Mouse (Mus musculus): ENCODE measurements around the gene Hectd4. TPM values are rescaled to one million over a fixed set of nuclear protein-coding genes. Genes with fewer than 3 reads are reported as not detected.

The Hectd4 gene
- polyA plus RNA-seq, 1 experiment, result 11.7 TPM

DNA sequence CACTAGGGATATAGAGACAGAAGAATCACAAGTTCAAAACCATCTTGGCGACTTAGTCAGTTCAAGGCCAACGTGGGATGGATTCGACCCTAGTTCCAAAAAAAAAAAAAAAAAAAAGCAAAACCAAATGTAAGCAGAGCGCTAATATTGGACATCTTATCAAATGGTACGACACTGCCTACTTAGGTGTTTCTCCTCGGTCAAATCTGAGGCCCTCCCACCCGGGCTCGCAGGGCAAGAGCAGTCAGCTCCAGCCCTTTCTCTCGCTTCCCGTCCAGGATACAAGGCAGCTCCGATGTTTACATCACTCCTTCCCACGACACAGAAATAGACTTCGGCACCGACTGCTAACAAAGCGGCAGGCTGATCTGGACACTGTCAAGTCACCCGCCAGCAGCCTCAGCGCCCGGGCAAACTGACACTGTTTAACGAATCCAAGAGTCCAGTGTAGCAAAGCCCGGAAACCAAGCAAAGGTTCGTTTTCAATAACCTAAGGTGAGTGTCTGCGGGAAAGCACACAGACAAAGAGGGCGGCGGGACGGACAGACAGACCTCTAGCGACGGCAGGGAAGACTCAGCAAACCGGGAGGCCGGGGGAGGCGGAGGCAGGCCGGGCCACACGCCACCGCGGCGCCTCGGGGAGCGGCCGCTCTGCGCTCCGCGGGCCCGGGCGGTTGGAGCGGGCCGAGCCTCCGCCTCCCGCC, 164.9 kb downstream of the Hectd4 start:
- peaks cover 31% of the 10 kb centered on the region for H3K4me1 ChIP-seq (ENCODE audit: control insufficient read depth, insufficient read depth, low read length)
- H3K4me3 ChIP-seq (ENCODE audit: insufficient read depth, low read length), result peak overlapping the region; percentile 70

DNA sequence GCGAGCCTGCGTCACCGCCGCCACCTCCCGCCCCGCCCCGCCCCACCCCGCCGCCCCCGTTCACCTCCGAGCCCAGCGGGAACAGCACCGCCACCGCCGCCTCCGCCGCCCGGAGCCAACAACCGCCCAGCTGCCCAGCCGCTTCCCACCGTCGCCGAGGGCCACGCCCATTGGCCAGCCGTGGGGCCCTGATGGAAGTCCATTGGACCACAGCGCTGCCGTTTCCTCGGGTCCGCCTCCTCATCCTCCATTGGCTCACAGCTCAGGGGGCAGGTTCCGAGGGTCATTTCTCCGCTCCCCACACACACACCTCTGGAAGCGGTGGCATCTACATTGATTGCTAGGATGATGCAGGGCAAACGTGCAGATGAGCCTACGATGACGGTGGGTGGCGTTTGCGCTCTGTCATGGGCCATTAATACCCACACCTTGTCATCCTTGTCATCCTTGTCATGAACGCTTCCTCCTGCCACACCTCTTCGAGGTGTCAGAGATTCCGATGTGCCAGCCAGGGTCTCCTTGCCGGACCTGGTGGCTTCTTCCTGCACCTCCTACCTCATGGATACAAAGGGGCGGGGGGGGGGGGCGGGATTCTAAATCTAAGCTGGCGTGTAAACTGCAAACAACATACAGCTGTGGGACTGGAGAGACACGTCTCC, 165.6 kb downstream of the Hectd4 start, which contains the start of gene Trafd1:
Gene Trafd1 (minus strand): TSS at position 172 of the 659 bp plus-strand sequence.
- TF ChIP-seq POLR2A (IDR thresholded peaks at IDR 0.05; ENCODE audit: borderline replicate concordance, low read depth, low read length) (no peak), CTCF (IDR thresholded peaks at IDR 0.05; ENCODE audit: low read depth, low read length) (no peak)
- Histone ChIP-seq H3K4me3 (ENCODE audit: insufficient read depth, low read length) (peak within 1 kb of the TSS; percentile 70), H3K27ac (ENCODE audit: insufficient read depth, low read depth, low read length) (peak within 1 kb of the TSS; percentile 76), H3K4me1 (ENCODE audit: control insufficient read depth, insufficient read depth, low read length) (peaks cover 31% of the 10 kb centered on the region)

More for the DNA sequence above, 164.9 kb downstream of the Hectd4 start:
- H3K27ac ChIP-seq (ENCODE audit: insufficient read depth, low read depth, low read length), result peak overlapping the region; percentile 67
- TF ChIP-seq CTCF (IDR thresholded peaks at IDR 0.05; ENCODE audit: low read depth, low read length) (no peak), POLR2A (IDR thresholded peaks at IDR 0.05; ENCODE audit: borderline replicate concordance, low read depth, low read length) (no peak)

DNA sequence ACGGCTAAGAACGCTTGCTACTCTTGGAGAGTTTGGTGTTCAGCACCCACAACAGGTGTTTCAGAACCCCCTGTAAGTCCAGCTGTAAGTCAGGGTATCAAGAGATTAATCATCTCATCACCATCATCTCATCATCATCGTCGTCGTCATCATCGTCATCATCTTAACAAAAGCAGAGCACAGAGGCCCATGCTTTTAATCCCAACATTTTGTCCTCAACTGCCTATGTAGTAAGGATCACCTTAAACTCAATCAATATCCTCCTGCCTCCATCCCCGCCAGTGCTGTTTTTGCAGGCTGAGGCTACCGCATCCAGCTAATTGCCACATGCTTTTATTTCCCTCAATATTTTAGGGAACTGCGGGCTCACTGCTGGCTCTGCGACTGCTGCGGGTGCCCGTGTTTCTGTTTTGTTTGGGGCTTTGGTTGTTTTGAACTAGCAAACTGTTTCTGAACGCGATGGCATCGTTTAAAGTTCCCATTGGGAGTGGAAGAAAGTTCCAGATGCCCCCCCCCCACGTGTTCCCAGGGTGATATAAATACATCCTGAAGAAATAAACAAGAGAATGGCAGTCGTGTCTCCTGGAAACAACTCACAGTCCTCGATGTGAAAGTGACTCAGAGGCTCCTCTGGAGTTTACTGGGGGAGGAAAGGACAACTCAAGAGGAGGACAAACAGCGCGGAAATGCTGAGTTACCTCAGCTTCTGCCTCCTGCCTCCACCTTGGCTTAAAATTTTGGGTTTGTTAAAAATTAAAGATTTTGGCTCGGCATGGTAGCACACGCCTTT, 166.3 kb downstream of the Hectd4 start:
- TF ChIP-seq CTCF (IDR thresholded peaks at IDR 0.05; ENCODE audit: low read depth, low read length), result no peak
- no peak for TF ChIP-seq POLR2A (IDR thresholded peaks at IDR 0.05; ENCODE audit: borderline replicate concordance, low read depth, low read length)
- peaks cover 31% of the 10 kb centered on the region for H3K4me1 ChIP-seq (ENCODE audit: control insufficient read depth, insufficient read depth, low read length)
- H3K27ac ChIP-seq (ENCODE audit: insufficient read depth, low read depth, low read length), result peak overlapping the region; percentile 76
- peak overlapping the region; percentile 58 for H3K4me3 ChIP-seq (ENCODE audit: insufficient read depth, low read length)

DNA sequence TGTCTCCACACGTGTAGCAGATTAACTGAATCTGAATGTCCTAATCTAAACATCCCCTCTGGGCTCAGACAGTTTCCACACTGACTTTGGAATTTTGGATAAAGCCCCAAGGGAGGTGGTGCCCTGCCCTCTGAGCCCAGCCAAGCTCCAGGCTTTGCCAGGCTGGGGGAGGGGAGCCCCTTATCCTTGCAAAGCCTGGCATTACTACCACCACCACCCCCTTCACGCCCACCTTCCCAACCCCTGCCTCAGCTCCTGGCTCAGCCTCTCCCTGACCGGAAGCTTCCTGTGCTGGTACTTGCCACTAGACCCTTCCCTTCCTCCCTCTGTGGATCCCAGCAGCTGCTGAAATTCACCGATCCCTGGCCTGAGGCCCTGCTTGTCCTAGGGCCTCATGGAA, 167.1 kb downstream of the Hectd4 start:
- no peak overlapping the region for H3K4me3 ChIP-seq (ENCODE audit: insufficient read depth, low read length)
- TF ChIP-seq POLR2A (IDR thresholded peaks at IDR 0.05; ENCODE audit: borderline replicate concordance, low read depth, low read length) (no peak), CTCF (IDR thresholded peaks at IDR 0.05; ENCODE audit: low read depth, low read length) (no peak)
- H3K27ac ChIP-seq (ENCODE audit: insufficient read depth, low read depth, low read length), result peak overlapping the region; percentile 76
- peaks cover 31% of the 10 kb centered on the region for H3K4me1 ChIP-seq (ENCODE audit: control insufficient read depth, insufficient read depth, low read length)

DNA sequence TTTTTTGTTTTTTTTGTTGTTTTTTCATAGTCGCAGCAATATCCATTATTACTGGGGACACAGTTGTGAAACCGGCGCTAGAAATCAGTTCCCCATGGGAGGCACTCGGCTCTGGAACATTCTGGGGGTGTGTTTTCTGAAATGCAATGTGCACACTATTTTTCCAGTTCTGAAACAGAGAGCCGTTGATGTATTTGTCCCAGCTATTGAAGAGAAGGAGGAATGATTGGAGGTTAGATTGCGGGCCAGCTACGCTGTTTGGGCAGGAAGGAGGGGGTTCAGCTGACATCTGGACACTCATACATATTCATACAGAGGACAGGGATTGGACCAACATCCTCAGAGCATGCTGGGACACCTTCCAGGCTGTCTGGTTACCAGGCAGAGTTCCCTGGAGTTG, 169.1 kb downstream of the Hectd4 start:
- TF ChIP-seq POLR2A (IDR thresholded peaks at IDR 0.05; ENCODE audit: borderline replicate concordance, low read depth, low read length) (no peak), CTCF (IDR thresholded peaks at IDR 0.05; ENCODE audit: low read depth, low read length) (no peak)
- Histone ChIP-seq H3K27ac (ENCODE audit: insufficient read depth, low read depth, low read length) (peak overlapping the region; percentile 56), H3K4me1 (ENCODE audit: control insufficient read depth, insufficient read depth, low read length) (peaks cover 19% of the 10 kb centered on the region), H3K4me3 (ENCODE audit: insufficient read depth, low read length) (peak overlapping the region; percentile 4; the same call in 1 of the 2 replicates)

DNA sequence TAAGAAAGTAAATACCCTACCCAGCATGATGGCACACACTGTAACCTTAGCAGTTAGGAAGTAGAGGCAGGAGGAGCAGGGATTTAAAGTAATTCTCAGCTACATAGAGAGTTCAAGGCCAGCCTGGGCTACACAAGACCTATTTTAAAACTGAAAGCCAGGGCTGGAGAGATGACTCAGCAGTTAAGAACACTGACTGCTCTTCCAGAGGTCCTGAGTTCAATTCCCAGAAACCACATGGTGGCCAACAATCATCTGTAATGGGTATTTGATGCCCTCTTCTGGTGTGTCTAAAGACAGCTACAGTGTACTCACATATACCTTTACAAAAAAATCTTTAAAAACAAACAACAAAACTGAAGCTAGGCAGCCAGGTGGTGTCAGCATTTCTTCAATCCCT, 169.7 kb downstream of the Hectd4 start:
- TF ChIP-seq CTCF (IDR thresholded peaks at IDR 0.05; ENCODE audit: low read depth, low read length) (no peak), POLR2A (IDR thresholded peaks at IDR 0.05; ENCODE audit: borderline replicate concordance, low read depth, low read length) (no peak)
- H3K27ac ChIP-seq (ENCODE audit: insufficient read depth, low read depth, low read length), result peak overlapping the region; percentile 56
- H3K4me3 ChIP-seq (ENCODE audit: insufficient read depth, low read length), result no peak overlapping the region
- H3K4me1 ChIP-seq (ENCODE audit: control insufficient read depth, insufficient read depth, low read length), result peaks cover 19% of the 10 kb centered on the region

DNA sequence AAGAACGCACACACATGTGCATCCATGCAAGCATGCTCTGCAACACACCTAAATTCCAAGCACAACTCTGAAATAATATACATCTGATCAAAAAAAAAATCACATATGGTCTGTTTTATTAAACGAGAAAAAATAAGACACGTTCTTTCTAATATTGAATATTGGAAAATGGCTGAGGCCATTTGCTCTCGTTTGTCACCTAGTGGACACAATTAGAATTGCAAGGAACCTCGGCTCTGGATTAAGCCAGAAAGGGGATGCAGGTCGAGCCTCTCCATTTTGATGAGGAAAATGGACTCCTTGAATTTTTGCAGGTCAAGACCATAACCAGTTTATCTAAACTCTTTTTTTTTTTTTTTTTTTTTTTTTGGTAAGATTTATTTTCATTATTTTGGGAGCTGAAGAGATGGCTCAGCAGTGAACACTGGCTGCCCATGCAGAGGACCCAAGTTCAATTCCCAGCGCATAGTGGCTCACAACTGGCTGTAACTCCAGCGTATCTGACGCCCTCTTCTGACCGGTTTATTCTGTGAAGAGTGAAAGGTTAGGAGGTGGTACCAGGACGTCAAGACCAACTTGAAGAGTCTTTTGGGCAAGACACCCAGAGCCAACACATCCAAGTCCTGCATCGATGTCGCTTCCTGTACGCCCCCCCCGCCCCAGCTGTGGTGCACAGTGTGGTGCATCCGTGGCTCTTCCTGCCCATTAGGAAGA, 172.8 kb downstream of the Hectd4 start:
- no peak overlapping the region for H3K27ac ChIP-seq (ENCODE audit: insufficient read depth, low read depth, low read length)
- TF ChIP-seq CTCF (IDR thresholded peaks at IDR 0.05; ENCODE audit: low read depth, low read length) (no peak; the same call in 1 of the 2 replicates), POLR2A (IDR thresholded peaks at IDR 0.05; ENCODE audit: borderline replicate concordance, low read depth, low read length) (no peak)

DNA sequence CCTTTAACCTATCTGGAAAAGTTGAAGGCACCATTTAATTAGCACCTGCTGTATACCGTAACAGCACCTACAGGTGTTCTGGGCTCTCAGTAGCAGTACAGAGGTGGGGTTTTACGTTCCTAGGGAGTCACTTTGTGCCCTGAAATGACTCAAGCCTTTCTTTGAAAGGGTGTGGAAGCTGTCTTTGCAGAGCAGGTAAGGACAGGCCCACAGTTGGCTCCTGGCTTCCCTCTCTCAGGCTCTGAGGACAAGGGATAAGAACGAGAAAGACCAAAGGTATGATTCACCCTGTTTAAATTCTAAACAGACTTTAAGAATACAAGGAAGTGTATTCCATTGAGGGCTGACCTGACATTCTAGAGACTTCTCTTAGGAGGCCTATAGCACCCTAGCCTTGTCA, 173.4 kb downstream of the Hectd4 start:
- Histone ChIP-seq H3K4me3 (ENCODE audit: insufficient read depth, low read length) (no peak overlapping the region), H3K4me1 (ENCODE audit: control insufficient read depth, insufficient read depth, low read length) (peaks cover 6% of the 10 kb centered on the region; the same call in 1 of the 2 replicates), H3K27ac (ENCODE audit: insufficient read depth, low read depth, low read length) (no peak overlapping the region)
- TF ChIP-seq POLR2A (IDR thresholded peaks at IDR 0.05; ENCODE audit: borderline replicate concordance, low read depth, low read length), result no peak
- no peak for TF ChIP-seq CTCF (IDR thresholded peaks at IDR 0.05; ENCODE audit: low read depth, low read length)

More for the DNA sequence above, 172.8 kb downstream of the Hectd4 start:
- H3K4me3 ChIP-seq (ENCODE audit: insufficient read depth, low read length), result no peak overlapping the region
- H3K4me1 ChIP-seq (ENCODE audit: control insufficient read depth, insufficient read depth, low read length), result peaks cover 9% of the 10 kb centered on the region

DNA sequence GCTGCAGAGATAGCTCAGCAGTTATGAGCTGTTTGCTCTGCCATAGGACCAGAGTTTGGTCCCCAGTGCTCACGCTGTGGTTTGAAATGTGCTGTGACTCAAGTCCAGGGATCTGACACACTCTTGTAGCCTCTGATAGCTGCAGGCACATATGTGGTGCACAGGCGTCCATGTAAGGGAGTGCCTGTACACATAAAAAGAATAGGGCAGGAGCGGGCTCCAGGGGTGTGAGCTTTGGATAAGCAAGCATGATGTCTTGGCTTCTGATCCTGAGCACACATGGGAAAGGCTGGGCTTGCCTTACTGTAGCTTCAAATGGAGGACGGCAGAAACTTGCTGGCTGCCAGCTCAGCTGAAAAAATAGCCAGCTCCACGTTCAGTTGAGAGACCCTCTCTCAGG, 175.6 kb downstream of the Hectd4 start:
- TF ChIP-seq POLR2A (IDR thresholded peaks at IDR 0.05; ENCODE audit: borderline replicate concordance, low read depth, low read length), result no peak
- TF ChIP-seq CTCF (IDR thresholded peaks at IDR 0.05; ENCODE audit: low read depth, low read length), result no peak
- Histone ChIP-seq H3K27ac (ENCODE audit: insufficient read depth, low read depth, low read length) (no peak overlapping the region), H3K4me3 (ENCODE audit: insufficient read depth, low read length) (no peak overlapping the region), H3K4me1 (ENCODE audit: control insufficient read depth, insufficient read depth, low read length) (peaks cover 15% of the 10 kb centered on the region)

Data from bone marrow macrophage, adult 2 months (primary cell).